Mouse (Mus musculus) heart, adult 2 months (tissue): Measurements from ENCODE around the gene Arpc2. TPM values are rescaled to one million over a fixed set of nuclear protein-coding genes. Genes with fewer than 3 reads are reported as not detected.

ENCODE experiments used
- DNase-seq, 2 experiments: peaks; one replicate each; pipeline ENCODE4 v3.0.0; 2021
- H3K27ac ChIP-seq: fragments of 200-600 bp; 2 replicates; pipeline ENCODE4 v1.8.1; 2022
- H3K27me3 ChIP-seq: fragments of 200-500 bp; 2 replicates; pipeline ENCODE4 v1.6.1; 2012; ENCODE audit warnings: mild to moderate bottlenecking, low read length, inconsistent platforms, mixed read lengths; ENCODE audit not compliant: control insufficient read depth, insufficient read depth
- H3K36me3 ChIP-seq: fragments of 200-500 bp; 2 replicates; pipeline ENCODE4 v1.6.1; 2012; ENCODE audit warnings: low read length, inconsistent platforms; ENCODE audit not compliant: control insufficient read depth, insufficient read depth
- H3K4me1 ChIP-seq: fragments of 200-500 bp; 2 replicates; pipeline ENCODE4 v1.6.1; 2011; ENCODE audit warnings: low read length; ENCODE audit not compliant: control insufficient read depth, insufficient read depth
- H3K4me3 ChIP-seq: fragments of 200-600 bp; 2 replicates; pipeline ENCODE4 v1.8.1; 2022
- H3K79me2 ChIP-seq: fragments of 200-500 bp; replicated peaks from 2 replicates; pipeline ENCODE4 v1.6.1; 2012; ENCODE audit warnings: mild to moderate bottlenecking, inconsistent platforms, low read length, moderate library complexity, mixed read lengths; ENCODE audit not compliant: control insufficient read depth, insufficient read depth
- H3K9ac ChIP-seq: fragments of 200-500 bp; 2 replicates; pipeline ENCODE4 v1.6.1; 2012; ENCODE audit warnings: low read depth, mild to moderate bottlenecking, control low read depth, inconsistent platforms, low read length, mixed read lengths
- CTCF ChIP-seq: fragments of 200-600 bp; IDR thresholded peaks from 2 replicates; pipeline ENCODE4 v1.8.1; 2022; ENCODE audit warnings: antibody characterized with exemption, mild to moderate bottlenecking, moderate library complexity
- EP300 ChIP-seq: fragments of 200-500 bp; IDR thresholded peaks from 2 replicates; pipeline ENCODE4 v1.6.1; 2011; ENCODE audit warnings: low read depth, low read length, control low read depth; ENCODE audit not compliant: insufficient read depth
- POLR2A ChIP-seq: fragments of 200-500 bp; IDR thresholded peaks from 2 replicates; pipeline ENCODE4 v1.6.1; 2011; ENCODE audit warnings: mild to moderate bottlenecking, low read depth, low read length, control low read depth; ENCODE audit not compliant: insufficient read depth
- WGBS: fragments of 180-500 bp; shearing (Covaris S2); methylation state at CpG from one replicate; pipeline ENCODE4 v1.1.7; 2018; 5-methylcytosine and 5-hydroxymethylcytosine counted together
- intact Hi-C: fragments of 180-260 bp; cut with DNase I; formaldehyde crosslinking; loops from one replicate; pipeline ENCODE4 v1.15.1; 2025
- polyA plus RNA-seq: library from polyadenylated mRNA; depleted of rRNA; stranded (reverse); fragments of >200 nt; gene quantifications from 2 replicates; pipeline ENCODE4 v1.2.3, GENCODE M21; 2012
- total RNA-seq, 2 experiments: library from RNA; stranded (reverse); gene quantifications; 2 replicates each; pipeline ENCODE4 v1.2.3; 2021

Arpc2 gene
- total and polyA plus RNA-seq, 3 experiments = 85.5 to 132 (median 130) TPM

- intact Hi-C loops = loop anchor here (1.0 to 2.0 kb wide), 5 partner anchors 55 to 247 kb away; partner anchors contain the start of genes Aamp and Pnkd
- peak; percentile 7 to 19 for DNase-seq
- H3K27ac ChIP-seq = no peak overlapping the region
Measured at GRCm38 (mm10) chr1:74205881-74206280, 30.0 kb upstream of the Arpc2 start.

DNA sequence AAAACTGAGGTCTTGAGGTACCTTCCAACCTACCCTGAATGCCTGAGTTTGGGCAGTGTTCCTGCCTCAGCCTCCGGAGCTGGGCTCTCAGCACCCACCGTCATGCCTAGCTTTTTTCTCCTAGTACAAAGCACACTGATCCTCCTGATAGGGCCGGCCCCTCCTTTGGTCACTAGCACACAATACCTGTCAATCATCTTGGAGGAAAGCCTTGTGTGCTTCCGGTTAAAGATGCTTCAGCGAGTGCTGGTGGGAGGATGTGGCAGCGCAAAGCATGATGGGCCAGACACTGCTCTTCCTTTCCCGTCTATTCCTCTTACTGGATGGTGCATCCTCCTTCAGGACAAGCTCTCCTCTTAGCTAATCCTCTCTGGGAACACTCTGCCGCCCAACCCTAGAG is 29.2 kb upstream of the Arpc2 start:
- no peaks in the 10 kb centered on the region for H3K27me3 ChIP-seq
- H3K79me2 ChIP-seq = no peaks in the 10 kb centered on the region
- no peak overlapping the region for H3K9ac ChIP-seq
- H3K36me3 ChIP-seq = no peaks in the 10 kb centered on the region
- TF ChIP-seq CTCF (no peak), POLR2A (no peak), EP300 (no peak)
- intact Hi-C loops = loop anchor here (1.0 to 2.0 kb wide), 4 partner anchors 54 to 246 kb away; partner anchors contain the start of genes Aamp and Pnkd
- H3K4me3 ChIP-seq = no peak overlapping the region
- no peak for DNase-seq
- H3K27ac ChIP-seq = no peak overlapping the region
- WGBS = 65% methylated on average over 8 of the region's 8 CpGs
- H3K4me1 ChIP-seq = no peaks in the 10 kb centered on the region

More at GRCm38 (mm10) chr1:74205881-74206280, 30.0 kb upstream of the Arpc2 start:
- TF ChIP-seq EP300 (0 out of 2 replicates have a peak, but pooled peaks have one; percentile 7), CTCF (no peak; the same call in none of the 2 replicates), POLR2A (no peak)
- WGBS = 43% methylated on average over 7 of the region's 7 CpGs
- no peak overlapping the region for H3K9ac ChIP-seq
- no peaks in the 10 kb centered on the region for H3K79me2 ChIP-seq
- H3K36me3 ChIP-seq = no peaks in the 10 kb centered on the region
- H3K4me1 ChIP-seq = no peaks in the 10 kb centered on the region
- H3K27me3 ChIP-seq = no peaks in the 10 kb centered on the region
- H3K4me3 ChIP-seq = no peak overlapping the region

DNA sequence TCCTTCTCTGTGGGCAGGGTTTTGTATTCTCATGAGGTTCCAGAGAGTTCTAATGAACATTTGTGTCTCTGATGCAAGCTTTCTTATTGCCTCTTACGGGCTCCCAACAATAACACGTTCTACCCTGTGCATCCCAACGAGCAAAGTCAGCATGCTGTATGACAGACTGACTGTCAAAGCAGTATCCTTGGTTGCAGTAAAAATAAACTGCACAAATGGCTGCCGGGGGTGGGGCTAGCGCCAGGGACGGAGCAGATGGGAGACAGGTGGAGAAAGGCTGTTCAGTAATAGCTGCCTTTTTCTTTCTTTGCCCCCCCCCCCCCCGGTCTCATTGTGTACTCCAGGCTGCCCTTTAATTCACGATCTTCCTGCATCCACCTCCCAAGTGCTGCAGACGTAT is 28.0 kb upstream of the Arpc2 start:
- intact Hi-C loops = loop anchor here (2.0 kb wide), 3 partner anchors 53 to 245 kb away; no protein-coding TSS in a partner anchor

DNA sequence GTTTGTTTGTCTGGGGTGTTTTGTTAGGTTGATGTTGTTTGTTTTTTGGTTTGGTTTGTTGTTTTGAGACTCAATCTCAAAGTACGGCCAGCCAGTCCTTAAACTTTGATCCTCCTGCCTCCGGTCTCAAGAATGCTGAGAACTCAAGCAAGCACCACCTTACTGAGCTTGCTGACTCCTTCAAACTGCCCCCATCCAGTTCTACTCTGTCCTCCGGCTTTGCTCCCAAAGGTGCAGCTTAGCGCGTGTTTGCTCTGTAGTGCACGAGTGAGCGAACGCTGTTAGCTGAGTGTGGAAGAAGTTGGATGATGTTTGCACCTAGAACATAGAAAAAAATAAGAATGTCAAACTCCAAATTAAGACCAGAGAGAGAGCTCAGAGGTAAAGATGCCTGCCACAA is 26.9 kb upstream of the Arpc2 start:
- DNase-seq = no peak
- Histone ChIP-seq H3K4me3 (no peak overlapping the region), H3K9ac (no peak overlapping the region), H3K27ac (no peak overlapping the region), H3K79me2 (no peaks in the 10 kb centered on the region), H3K4me1 (no peaks in the 10 kb centered on the region), H3K27me3 (no peaks in the 10 kb centered on the region), H3K36me3 (no peaks in the 10 kb centered on the region)
- 91% methylated on average over 8 of the region's 8 CpGs for WGBS
- no peak for TF ChIP-seq EP300
- TF ChIP-seq POLR2A = no peak
- TF ChIP-seq CTCF = no peak
- intact Hi-C loops = no loop called here

More for the DNA sequence above, 28.0 kb upstream of the Arpc2 start:
- Histone ChIP-seq H3K9ac (no peak overlapping the region), H3K27ac (no peak overlapping the region), H3K4me1 (no peaks in the 10 kb centered on the region), H3K36me3 (no peaks in the 10 kb centered on the region), H3K4me3 (no peak overlapping the region), H3K27me3 (no peaks in the 10 kb centered on the region), H3K79me2 (no peaks in the 10 kb centered on the region)
- WGBS = 59% methylated on average over 9 of the region's 9 CpGs
- no peak for DNase-seq
- TF ChIP-seq CTCF (no peak), POLR2A (no peak), EP300 (no peak)

- WGBS = 88% methylated on average over 7 of the region's 7 CpGs
- H3K4me1 ChIP-seq = no peaks in the 10 kb centered on the region
- DNase-seq = no peak
- no peaks in the 10 kb centered on the region for H3K36me3 ChIP-seq
- no peaks in the 10 kb centered on the region for H3K79me2 ChIP-seq
- no peaks in the 10 kb centered on the region for H3K27me3 ChIP-seq
- H3K9ac ChIP-seq = no peak overlapping the region
- no peak for TF ChIP-seq CTCF
- no peak for TF ChIP-seq EP300
- no peak for TF ChIP-seq POLR2A
- H3K4me3 ChIP-seq = no peak overlapping the region
- intact Hi-C loops = no loop called here
- H3K27ac ChIP-seq = no peak overlapping the region
Measured at GRCm38 (mm10) chr1:74219922-74220321, 16.0 kb upstream of the Arpc2 start.

- WGBS = 14% methylated on average over 7 of the region's 7 CpGs
- Histone ChIP-seq H3K27ac (peak overlapping the region; percentile 73), H3K9ac (no peak overlapping the region), H3K36me3 (no peaks in the 10 kb centered on the region), H3K4me3 (no peak overlapping the region), H3K27me3 (no peaks in the 10 kb centered on the region), H3K79me2 (no peaks in the 10 kb centered on the region), H3K4me1 (peaks cover 3% of the 10 kb centered on the region)
- DNase-seq = peak; percentile 44 to 75
- TF ChIP-seq EP300 (no peak), POLR2A (peak; percentile 54; the same call in 1 of the 2 replicates)
- intact Hi-C loops = loop anchor here (5.0 kb wide), 1 partner anchor 135 kb away; the partner anchor contains the start of gene Catip
Measured at GRCm38 (mm10) chr1:74227317-74227716, 8.6 kb upstream of the Arpc2 start.
